Mouse (Mus musculus) MEL (cell line): ENCODE data around the gene Mrpl24.

Experiments
- CTCF ChIP-seq, 3 experiments: IDR thresholded peaks in 2 of 3; conservative IDR thresholded peaks in 1 of 3; 2 replicates each; pipeline ENCODE4 v1.5.1; 2011 to 2012; ENCODE audit warnings: low read length in 3 of 3, low read depth in 2 of 3, mild to moderate bottlenecking in 2 of 3, improper control_type of control experiment in 1 of 3, inconsistent platforms in 1 of 3, mixed read lengths in 1 of 3, moderate library complexity in 1 of 3; ENCODE audit not compliant: control insufficient read depth in 1 of 3, insufficient read depth in 1 of 3, poor library complexity in 1 of 3, severe bottlenecking in 1 of 3
- EP300 ChIP-seq, 2 experiments: IDR thresholded peaks; 2 replicates each; pipeline ENCODE4 v1.6.1; 2011; ENCODE audit warnings: improper control_type of control experiment in 2 of 2, low read length in 2 of 2, low read depth in 1 of 2, mild to moderate bottlenecking in 1 of 2
- GATA1 ChIP-seq: IDR thresholded peaks from 2 replicates; pipeline ENCODE4 v1.6.1; 2011; ENCODE audit warnings: low read depth, low read length, improper control_type of control experiment
- HCFC1 ChIP-seq: IDR thresholded peaks from 2 replicates; pipeline ENCODE4 v1.6.1; 2012; ENCODE audit warnings: low read depth, mild to moderate bottlenecking, inconsistent platforms, low read length, improper control_type of control experiment, moderate library complexity
- JUND ChIP-seq: IDR thresholded peaks from 2 replicates; pipeline ENCODE4 v1.6.1; 2011; ENCODE audit warnings: low read depth, mild to moderate bottlenecking, improper control_type of control experiment, low read length
- MAZ ChIP-seq: IDR thresholded peaks from 2 replicates; pipeline ENCODE4 v1.6.1; 2012; ENCODE audit warnings: low read depth, mild to moderate bottlenecking, inconsistent platforms, low read length, improper control_type of control experiment
- POLR2A ChIP-seq, 2 experiments: IDR thresholded peaks; 2 replicates each; pipeline ENCODE4 v1.6.1; 2011 to 2012; ENCODE audit warnings: low read length in 2 of 2, mild to moderate bottlenecking in 2 of 2, control low read depth in 1 of 2, improper control_type of control experiment in 1 of 2, low read depth in 1 of 2, moderate library complexity in 1 of 2; ENCODE audit not compliant: control insufficient read depth in 1 of 2, insufficient read depth in 1 of 2, poor library complexity in 1 of 2
- SMC3 ChIP-seq: IDR thresholded peaks from 2 replicates; pipeline ENCODE4 v1.6.1; 2011; ENCODE audit warnings: low read depth, low read length, improper control_type of control experiment
- TAL1 ChIP-seq: IDR thresholded peaks from 2 replicates; pipeline ENCODE4 v1.6.1; 2012; ENCODE audit warnings: mild to moderate bottlenecking, inconsistent platforms, low read length, moderate library complexity, mixed read lengths
- USF1 ChIP-seq: IDR thresholded peaks from 2 replicates; pipeline ENCODE4 v1.6.1; 2014; ENCODE audit warnings: low read depth, mild to moderate bottlenecking, inconsistent platforms, low read length, improper control_type of control experiment, moderate library complexity
- USF2 ChIP-seq, 2 experiments: IDR thresholded peaks; 2 replicates each; pipeline ENCODE4 v1.6.1; 2011 to 2012; ENCODE audit warnings: improper control_type of control experiment in 2 of 2, low read length in 2 of 2, borderline replicate concordance in 1 of 2, inconsistent platforms in 1 of 2, low read depth in 1 of 2, mild to moderate bottlenecking in 1 of 2; ENCODE audit not compliant: insufficient read depth in 1 of 2
- ZC3H11A ChIP-seq: IDR thresholded peaks from 2 replicates; pipeline ENCODE4 v1.6.1; 2012; ENCODE audit warnings: low read depth, mild to moderate bottlenecking, inconsistent platforms, low read length, improper control_type of control experiment
- ZKSCAN1 ChIP-seq: IDR thresholded peaks from 2 replicates; pipeline ENCODE4 v1.6.1; 2012; ENCODE audit warnings: low read depth, mild to moderate bottlenecking, inconsistent platforms, low read length, improper control_type of control experiment, moderate library complexity

GRCm38 (mm10) chr3:87884708-87885251, 34.5 kb upstream of the Mrpl24 start:
- TF ChIP-seq JUND (no peak), POLR2A (IDR thresholded peaks at IDR 0.05; ENCODE audit: control insufficient read depth in 1 of 2, insufficient read depth in 1 of 2, low read depth in 1 of 2, low read length in 2 of 2, poor library complexity in 1 of 2) (no peak; a peak in 1 of 4 replicates), EP300 (IDR thresholded peaks at IDR 0.05; ENCODE audit: low read depth in 1 of 2, low read length in 2 of 2) (no peak), CTCF (IDR thresholded peaks at IDR 0.05 in 2 of 3, conservative IDR thresholded peaks at IDR 0.05 in 1 of 3; ENCODE audit: control insufficient read depth in 1 of 3, insufficient read depth in 1 of 3, low read depth in 2 of 3, low read length in 3 of 3, poor library complexity in 1 of 3, severe bottlenecking in 1 of 3) (no peak), GATA1 (no peak), USF2 (IDR thresholded peaks at IDR 0.05; ENCODE audit: borderline replicate concordance in 1 of 2, insufficient read depth in 1 of 2, low read depth in 1 of 2, low read length in 2 of 2) (no peak), MAZ (no peak), SMC3 (no peak), TAL1 (no peak), HCFC1 (no peak), ZKSCAN1 (no peak), ZC3H11A (no peak), USF1 (no peak)
